Mouse (Mus musculus): Measurements from ENCODE around the gene Ttc34.

Gene Ttc34

DNA sequence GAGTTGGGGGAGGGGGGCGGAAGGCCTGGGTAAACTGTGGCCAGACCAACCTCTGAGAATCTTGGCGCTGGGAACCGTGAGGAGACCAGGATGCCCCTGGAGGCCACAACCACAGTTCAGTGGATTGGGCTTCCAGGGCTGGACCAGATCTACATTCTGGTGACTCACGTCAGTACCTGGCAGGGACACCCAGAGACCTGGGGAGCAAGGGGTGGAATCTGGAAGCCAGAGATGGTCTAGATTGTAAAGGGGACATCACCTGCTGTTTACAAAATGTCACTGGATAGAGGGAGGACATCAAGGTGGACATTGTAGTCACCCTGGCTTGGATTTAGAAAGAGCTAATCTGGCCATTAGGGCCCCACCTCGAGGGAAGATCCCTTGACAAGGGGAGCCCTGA, 58.3 kb downstream of the Ttc34 start:
- DNase-seq (ENCODE audit: low read depth, low spot score): no peak

DNA sequence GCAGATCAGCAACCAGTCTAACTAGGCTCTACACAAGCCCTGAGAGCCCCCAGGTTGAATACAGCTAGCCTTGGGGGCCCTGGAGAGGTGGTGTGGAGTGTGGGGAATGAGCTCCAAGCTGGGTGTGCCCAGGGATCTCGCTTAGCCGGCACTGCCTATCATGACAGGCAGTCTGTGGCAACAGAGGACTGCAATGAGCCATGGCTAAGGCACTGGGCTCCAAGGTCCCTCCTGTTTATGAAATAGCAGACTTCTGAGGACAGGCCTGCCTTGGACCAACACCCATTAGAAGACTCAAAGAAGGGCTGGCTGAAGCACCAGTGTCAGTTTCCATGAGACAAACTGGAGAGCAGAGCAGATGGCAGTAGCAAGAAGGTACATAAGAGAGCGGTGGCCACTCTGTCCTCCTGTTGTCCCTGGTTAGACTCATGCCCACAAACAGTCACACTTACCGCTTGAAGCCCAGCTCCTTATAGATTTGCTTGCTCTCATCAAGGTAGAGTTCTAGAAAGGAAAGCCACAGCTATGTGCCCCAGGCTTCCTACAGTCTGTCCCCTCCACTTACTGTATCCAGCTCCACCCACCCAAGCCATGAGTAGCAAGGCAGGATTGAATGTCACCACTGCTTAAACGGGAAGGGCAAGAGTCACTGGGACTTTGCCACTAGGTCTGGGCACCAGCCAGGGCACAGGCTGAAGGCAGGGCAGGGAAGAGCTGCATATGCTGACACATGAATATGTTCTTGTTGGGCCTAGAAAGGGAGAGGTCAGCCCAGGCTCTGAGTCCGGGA, 60.6 kb downstream of the Ttc34 start:
- DNase-seq (ENCODE audit: low read depth, low spot score): no peak

GRCm38 (mm10) chr4:154898506-154899446, 61.5 kb downstream of the Ttc34 start, which contains the start of gene Fam213b:
Fam213b (minus strand) TSS chr4:154899135.
- DNase-seq (ENCODE audit: low read depth, low spot score): peak; percentile 94

DNA sequence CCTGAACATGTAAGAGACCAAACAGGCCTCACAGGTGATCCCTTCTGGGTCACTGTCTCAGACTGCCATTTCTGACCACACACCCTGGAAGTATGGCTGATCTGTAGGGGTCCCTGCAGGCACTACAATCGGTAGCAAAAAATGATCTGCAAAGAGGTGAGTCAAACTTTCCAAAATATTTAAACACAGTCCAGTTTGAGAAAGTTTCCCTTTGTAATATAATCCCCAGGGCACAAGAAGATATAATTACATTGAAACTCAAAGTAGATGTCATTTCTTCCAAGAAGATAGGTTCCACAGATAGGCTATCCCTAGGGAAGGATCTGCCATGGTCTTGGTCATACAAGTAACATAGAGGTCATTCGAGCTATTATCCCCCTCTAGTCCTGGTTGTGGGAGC, 65.1 kb downstream of the Ttc34 start:
- no peak for DNase-seq (ENCODE audit: low read depth, low spot score)

GRCm38 (mm10) chr4:154904185-154905071, 67.2 kb downstream of the Ttc34 start:
- peak; percentile 87 for DNase-seq (ENCODE audit: low read depth, low spot score)

GRCm38 (mm10) chr4:154907833-154908232, 70.6 kb downstream of the Ttc34 start:
- peak; percentile 73 for DNase-seq (ENCODE audit: low read depth, low spot score)

- no peak for DNase-seq (ENCODE audit: low read depth, low spot score)
Measured at GRCm38 (mm10) chr4:154908490-154908889, 71.2 kb downstream of the Ttc34 start.

DNA sequence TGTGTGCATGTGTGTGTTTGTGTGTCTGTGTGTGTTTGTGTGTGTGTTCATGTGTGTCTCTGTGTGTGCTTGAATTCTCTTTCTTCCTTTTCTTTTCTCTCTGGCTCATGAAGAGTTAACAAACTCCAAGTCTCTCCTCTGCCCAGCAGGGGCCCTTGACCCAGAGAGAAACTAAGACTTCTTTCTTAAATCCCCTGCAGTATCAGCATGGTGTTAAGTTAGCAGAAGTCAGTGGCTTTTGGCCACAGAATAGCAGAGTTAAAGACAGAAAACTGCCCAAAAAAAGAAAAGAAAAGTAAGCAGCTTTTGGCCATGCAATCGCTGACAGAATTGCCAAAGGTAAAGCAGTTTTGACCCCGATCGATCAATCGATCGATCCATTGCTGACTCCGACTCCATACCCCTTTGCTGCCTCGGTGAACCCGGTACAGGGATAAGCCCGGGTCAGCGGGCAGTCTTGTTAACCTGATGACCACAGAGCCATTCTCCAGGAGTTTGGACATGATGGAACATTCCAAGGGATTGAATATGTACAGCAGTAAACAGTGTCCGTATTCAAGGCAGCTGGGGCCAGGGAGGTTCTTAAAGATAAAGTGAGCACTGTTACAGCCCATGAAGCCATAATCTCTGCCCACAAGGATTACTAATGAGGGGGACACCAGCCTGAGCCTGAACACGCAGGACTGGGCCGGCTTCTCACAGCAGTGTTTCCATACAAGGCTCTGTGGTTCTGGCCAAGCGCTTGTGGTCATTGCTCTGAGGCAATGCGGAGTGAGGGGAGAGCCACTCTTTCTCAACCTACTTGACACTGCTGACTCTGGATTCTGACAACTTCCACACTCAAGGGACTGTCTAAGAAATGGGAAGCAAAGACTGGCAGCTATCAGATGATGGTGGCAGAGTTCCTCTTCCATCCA, 73.6 kb downstream of the Ttc34 start:
- DNase-seq (ENCODE audit: low read depth, low spot score): no peak

- no peak for DNase-seq (ENCODE audit: low read depth, low spot score)
Measured at GRCm38 (mm10) chr4:154911644-154912043, 74.4 kb downstream of the Ttc34 start.

DNA sequence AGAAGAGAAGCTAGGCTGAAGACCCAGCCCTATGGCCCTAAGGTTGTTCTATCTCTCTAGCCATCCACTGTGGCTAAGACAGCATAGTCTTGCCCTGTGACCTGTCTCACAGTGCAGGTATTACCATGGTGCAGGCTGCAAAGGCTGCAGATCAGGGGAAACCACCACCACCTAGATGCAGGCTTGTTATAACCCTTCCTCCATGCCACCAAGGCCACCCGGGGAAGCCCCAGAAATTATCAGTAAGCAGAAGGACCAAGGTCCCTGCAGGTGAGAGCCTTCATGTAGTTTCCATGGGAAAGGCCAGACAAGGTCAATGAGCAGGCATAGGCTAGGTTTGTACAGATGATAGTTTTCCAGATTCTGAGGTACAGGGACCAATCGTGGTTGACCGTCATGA, 76.6 kb downstream of the Ttc34 start:
- no peak for DNase-seq (ENCODE audit: low read depth, low spot score)

- DNase-seq (ENCODE audit: low read depth, low spot score): no peak
Measured at GRCm38 (mm10) chr4:154914252-154914651, 77.0 kb downstream of the Ttc34 start.

DNA sequence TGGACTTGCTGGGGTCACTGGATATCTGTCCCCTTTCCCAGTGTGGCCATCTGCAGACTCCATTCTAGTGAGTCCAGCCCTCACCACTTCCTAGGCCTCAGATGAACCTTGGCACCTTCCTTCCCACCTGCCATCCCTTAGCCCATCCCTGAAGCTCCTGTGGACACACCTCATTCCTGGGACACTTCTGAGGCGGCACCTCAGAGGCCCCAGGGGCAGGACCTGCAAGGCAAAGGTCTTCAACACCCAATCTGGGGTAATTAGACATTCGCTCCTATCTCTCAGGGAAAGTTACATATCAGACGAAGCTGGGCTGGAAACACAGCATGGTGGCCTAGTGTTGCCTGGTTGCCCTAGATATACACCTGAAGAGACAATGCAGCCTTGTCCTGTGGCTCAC, 77.4 kb downstream of the Ttc34 start:
- DNase-seq (ENCODE audit: low read depth, low spot score): no peak

DNA sequence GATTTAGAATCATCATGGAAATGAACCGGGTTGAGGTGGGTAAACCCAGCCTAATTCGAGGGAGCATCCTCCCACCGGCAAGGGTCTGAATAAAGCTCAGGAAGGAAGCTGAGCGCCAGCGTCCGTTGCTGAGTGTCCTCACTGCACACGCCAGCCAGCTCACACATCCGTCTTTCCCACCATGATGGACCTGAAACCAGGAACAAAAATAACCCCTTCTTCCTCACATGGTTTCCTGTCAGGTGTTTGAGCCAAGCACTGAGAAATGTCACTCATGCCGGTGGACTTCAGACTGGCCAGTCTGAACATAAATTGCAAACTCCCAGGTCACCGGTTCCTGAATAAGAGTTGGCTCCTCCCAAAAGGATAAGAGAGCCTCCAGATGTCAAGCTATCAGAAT, 78.0 kb downstream of the Ttc34 start:
- DNase-seq (ENCODE audit: low read depth, low spot score): no peak

DNA sequence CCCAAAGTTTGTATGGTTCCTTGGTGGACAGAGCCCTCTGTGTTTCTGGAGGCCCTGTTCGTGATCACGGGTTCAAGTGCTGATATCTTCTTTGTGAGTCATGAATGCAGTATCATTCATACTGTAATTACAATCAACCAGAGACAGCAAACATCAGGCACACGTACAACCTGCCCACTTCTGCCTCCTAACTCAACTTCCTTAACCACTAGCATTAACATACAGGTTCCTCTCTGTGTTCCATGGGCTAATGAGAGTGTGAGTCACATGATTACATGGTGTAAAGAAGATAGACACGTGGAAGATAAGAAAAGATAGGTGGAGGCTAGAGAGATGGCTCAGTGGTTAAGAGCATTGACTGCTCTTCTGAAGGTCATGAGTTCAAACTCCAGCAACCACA, 79.4 kb downstream of the Ttc34 start:
- DNase-seq (ENCODE audit: low read depth, low spot score): no peak
